Mouse (Mus musculus) lung, postnatal 10 days (tissue): ENCODE results near the gene Asb18.

ENCODE experiments used
- DNase-seq: peaks from one replicate; pipeline ENCODE4 v3.0.0; 2021

The Asb18 gene

DNA sequence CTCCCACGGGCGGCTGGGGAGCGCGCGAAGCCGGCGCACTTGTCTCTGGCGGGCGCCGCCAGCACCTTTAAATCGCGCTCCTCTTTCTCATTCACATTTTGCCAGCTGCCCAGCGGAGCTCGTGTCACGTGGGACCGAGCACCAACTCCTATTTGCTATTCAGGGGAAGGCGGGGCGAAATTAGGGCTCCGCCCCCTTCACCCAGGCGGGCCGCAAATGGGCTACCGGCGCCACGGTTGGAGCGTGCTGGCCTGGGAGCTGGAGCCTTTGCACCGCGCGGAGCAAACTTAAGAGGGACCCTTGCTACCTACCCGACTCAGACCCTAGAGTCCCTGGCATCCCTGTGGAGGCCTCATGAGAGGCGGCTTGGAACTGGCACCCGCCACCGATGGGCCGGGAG, 83.3 kb downstream of the Asb18 start, which contains the start of gene Gbx2:
Gene Gbx2 (minus strand): TSS at position 60 of the 400 bp plus-strand sequence.
- peak; percentile 71 for DNase-seq

GRCm38 (mm10) chr1:89930551-89930950, 83.9 kb downstream of the Asb18 start:
- no peak for DNase-seq

GRCm38 (mm10) chr1:89929721-89930505, 84.6 kb downstream of the Asb18 start:
- peak; percentile 31 for DNase-seq

DNA sequence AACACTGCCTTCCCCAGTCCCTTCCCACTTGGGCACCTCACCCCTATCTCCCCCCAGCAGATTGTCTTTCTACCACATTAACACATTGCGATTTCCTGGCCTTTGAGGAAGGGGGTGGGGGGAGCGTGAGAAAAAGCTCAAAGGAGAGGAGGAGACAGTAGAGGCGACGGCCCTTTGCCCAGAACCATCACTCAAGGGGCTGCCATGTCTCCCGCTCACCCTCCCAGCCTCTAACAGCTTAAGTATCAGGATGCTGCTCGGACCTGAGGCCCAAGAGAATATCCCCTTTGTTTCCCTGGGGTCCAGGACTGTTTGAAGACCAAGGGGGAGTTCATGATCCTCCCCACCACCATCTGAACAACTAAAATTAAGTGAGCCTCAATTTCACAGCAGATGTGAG, 85.3 kb downstream of the Asb18 start:
- no peak for DNase-seq

DNA sequence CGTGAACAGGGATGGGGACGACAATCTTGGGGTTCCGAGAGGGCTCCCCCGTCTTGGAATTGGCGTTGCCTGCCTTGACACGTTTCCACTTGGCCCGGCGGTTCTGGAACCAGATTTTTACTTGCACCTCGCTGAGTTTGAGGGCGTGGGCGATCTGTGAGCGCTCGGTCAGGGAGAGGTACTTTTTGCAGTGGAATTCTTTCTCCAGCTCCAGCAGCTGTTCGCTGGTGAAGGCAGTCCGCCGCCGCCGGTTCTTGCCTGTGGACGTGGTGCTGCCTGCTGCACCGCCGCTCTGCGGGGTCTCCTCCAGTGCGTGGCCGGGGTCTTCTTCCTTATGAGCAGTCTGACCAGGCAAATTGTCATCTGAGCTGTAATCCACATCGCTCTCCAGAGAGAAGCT, 85.8 kb downstream of the Asb18 start:
- DNase-seq, result no peak

GRCm38 (mm10) chr1:89927061-89927661, 87.3 kb downstream of the Asb18 start:
- peak; percentile 19 for DNase-seq

- DNase-seq, result no peak
Measured at GRCm38 (mm10) chr1:89926583-89927060, 87.8 kb downstream of the Asb18 start.

DNA sequence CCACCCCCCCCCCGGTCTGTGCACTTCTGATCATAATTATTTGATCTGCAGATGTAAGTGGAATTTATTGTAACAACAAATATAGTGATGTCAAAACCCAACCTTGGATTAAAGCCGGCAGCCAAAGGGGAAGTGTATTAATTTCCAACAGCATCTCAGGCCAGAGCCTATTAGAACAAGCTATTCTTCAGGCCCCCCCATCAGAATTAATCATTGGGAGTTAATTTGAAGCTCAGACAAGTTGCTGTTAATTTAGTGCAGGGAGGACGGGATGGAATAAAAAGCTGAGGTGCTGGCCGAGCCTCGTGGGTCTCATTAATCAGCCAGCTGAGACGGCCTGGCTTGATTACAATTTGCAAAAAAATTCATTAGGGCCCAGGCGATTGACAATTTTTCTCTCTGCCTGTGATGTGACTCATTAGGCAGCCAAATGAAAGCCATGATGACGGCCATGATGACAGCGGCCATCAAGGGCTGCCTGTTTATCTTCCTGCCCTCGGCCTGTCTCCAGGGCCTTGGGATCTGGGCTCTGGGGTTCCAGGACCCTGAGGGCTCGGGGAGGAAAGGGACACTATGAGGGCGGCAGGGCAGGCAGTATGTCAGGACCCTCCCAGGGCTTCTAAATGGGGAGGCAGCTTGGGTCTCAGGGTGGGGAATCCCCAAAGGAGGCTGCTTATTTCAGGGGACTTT, 88.8 kb downstream of the Asb18 start:
- DNase-seq, result no peak

- no peak for DNase-seq
Measured at GRCm38 (mm10) chr1:89923642-89924020, 90.8 kb downstream of the Asb18 start.

- no peak for DNase-seq
Measured at GRCm38 (mm10) chr1:89922883-89923641, 91.4 kb downstream of the Asb18 start.

DNA sequence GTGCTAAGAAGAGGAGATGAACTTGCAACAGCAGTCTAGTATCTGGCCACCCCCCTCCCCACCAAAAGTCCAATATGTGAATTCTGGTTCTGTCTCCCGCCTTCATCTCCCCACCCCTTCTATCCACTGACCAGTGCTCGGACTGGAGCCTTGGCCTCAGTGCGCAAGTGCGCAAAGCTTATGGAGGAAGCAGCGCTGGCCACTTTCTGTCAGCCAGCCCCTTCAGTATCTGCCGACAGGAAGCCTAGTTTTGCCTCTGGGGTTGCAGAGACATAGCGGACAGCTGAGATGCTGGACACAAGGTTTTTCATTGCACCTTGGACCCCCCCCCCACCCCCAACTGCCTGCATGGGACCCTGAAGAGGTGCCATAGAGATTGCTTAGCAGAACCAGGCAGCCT, 92.2 kb downstream of the Asb18 start:
- no peak for DNase-seq

GRCm38 (mm10) chr1:89921806-89922205, 92.7 kb downstream of the Asb18 start:
- DNase-seq, result no peak

- no peak for DNase-seq
Measured at GRCm38 (mm10) chr1:89919206-89919605, 95.3 kb downstream of the Asb18 start.

DNA sequence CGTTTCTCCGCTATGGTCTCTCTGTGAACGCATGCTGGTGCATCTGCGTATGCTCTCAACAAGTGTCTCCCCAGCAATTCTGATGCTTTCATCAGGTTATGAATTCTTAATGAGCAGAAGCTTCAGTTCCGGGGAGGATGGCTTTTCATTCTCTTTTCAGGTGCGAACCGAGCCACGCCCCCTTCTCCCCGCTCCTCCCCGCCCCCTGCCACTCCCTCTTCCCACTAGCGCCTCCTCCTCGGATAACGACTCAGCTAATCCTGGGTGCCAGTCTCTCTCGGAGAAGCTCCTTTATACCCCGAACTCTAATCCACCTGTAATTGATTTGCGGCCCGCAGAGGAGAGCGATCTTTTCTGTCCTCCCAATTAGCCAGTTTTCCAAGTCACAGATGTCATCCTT, 96.4 kb downstream of the Asb18 start:
- DNase-seq, result no peak

DNA sequence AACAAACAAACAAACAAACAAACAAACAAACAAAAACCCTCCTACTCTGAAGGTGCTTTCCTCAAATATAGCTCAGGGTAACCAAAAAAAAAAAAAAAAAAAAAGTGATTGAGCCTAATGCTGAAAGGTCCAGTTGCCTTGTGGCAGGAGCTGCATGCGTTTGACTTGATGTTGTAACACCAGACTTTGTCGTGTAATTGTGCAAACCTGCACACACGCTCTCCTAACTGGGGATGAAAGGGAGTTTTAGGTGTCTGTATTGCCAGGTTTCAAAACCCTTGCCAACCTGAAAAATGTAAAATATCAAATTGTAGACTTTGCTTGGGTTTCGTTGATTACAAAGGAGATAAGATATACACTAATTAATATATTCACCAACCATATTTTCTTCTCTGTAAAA, 100.9 kb downstream of the Asb18 start:
- no peak for DNase-seq

DNA sequence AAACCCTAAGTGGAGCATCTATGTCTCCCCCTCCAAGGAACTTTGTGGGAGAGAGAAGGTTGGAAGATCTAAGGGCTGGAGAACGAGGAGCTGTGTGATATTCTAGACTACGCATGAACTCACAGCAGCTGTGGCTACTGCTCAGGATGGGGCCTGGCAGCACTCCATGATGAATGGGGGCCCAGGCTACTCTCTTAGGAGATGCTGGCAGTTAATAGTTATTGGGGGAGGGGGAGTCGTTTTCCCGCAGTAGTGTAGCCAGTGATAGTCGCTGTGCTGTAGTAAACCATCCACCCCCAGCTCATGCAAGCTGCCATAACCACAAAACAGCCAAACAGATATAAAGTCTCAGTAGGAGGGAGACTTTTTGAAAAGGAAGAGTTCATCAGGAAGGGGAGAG, 102.1 kb downstream of the Asb18 start:
- peak; percentile 42 for DNase-seq

GRCm38 (mm10) chr1:89909796-89910195, 104.7 kb downstream of the Asb18 start:
- no peak for DNase-seq

GRCm38 (mm10) chr1:89902641-89903040, 111.8 kb downstream of the Asb18 start:
- DNase-seq, result no peak

DNA sequence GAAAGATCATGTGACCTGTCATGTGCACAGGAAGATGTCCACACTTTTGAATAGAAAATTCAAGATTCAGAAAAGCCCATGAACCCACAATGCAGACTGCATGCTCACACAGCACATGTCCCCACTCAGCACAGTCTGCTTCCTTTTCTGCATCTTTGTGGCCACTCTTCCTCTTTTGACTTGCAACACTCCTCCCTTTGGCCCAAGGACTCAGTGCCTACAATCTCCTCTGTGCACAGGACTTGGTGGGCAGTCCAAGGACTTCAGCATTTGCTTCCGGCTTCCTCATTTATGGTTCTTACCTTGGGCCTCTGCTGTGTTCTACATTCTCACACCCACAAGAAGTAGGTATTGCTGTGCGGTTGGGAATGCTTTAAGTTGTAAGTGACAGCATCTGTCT, 112.2 kb downstream of the Asb18 start:
- no peak for DNase-seq

- DNase-seq, result no peak
Measured at GRCm38 (mm10) chr1:89901381-89901780, 113.1 kb downstream of the Asb18 start.
